Comparison of ENCODE assay signal across 8 mouse cellular contexts in the genomic region with DNA sequence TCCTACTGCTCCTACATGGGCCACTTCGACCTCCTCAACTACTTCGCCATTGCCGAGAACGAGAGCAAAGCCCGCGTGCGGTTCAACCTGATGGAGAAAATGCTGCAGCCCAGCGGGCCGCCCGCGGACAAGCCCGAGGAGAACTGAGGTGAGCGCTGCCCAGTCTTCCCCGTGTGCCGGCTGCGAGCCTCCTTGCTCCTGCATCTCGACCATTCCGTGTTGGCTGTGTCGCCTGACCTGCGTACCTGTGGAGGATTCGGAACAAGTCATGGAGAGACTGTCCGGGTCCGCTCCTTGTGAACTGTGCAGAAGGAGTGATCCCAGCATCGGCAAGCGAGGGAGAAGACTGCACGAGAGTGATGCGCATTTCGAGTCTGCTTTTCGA. TPM values are rescaled to one million over a fixed set of nuclear protein-coding genes. Genes with fewer than 3 reads are reported as not detected.
A peak's percentile ranks its signal among the peaks of the same experiment; 100 is the strongest.
DNase-seq lines count a peak whose midpoint lies in the region; ATAC-seq and TF ChIP-seq lines count a peak whose summit lies in the region.

No protein-coding gene starts in this region.

- H3K4me3 ChIP-seq in cerebellum, adult 2 months (replicated peaks; ENCODE audit: insufficient read depth, low read depth, low read length) = peak overlapping the region; percentile 88
- H3K4me3 ChIP-seq in testis, adult 2 months (ENCODE audit: control insufficient read depth, low read depth, low read length) = peak overlapping the region; percentile 97
- H3K4me3 ChIP-seq in liver, embryonic 11.5 days (ENCODE audit: low read depth, low read length) = peak overlapping the region; percentile 78
- H3K4me3 ChIP-seq in stomach, embryonic 16.5 days (replicated peaks; ENCODE audit: low read length) = peak overlapping the region; percentile 93

- TF ChIP-seq CTCF in cerebellum, adult 2 months (IDR thresholded peaks at IDR 0.05; ENCODE audit: borderline replicate concordance, insufficient read depth, low read depth, low read length) = no peak
- TF ChIP-seq CTCF in testis, adult 2 months (IDR thresholded peaks at IDR 0.05; ENCODE audit: control insufficient read depth, insufficient read depth, insufficient replicate concordance, low read depth, low read length) = no peak

- WGBS in cerebellum, adult 2 months = 2% methylated on average over 29 of the region's 29 CpGs
- WGBS in liver, embryonic 11.5 days = under 1% methylated on average over 29 of the region's 29 CpGs
- whole genome bisulfite sequencing in stomach, embryonic 16.5 days = 1% methylated on average over 29 of the region's 29 CpGs

- H3K9ac ChIP-seq in liver, embryonic 11.5 days (ENCODE audit: low read depth, low read length) = peak overlapping the region; percentile 65
- peak overlapping the region; percentile 89 for H3K9ac ChIP-seq in stomach, embryonic 16.5 days (ENCODE audit: low read length)

- TF ChIP-seq POLR2A in cerebellum, adult 2 months (IDR thresholded peaks at IDR 0.05; ENCODE audit: borderline replicate concordance, insufficient read depth, low read length) = no peak
- TF ChIP-seq POLR2A in testis, adult 2 months (IDR thresholded peaks at IDR 0.05; ENCODE audit: control insufficient read depth, low read depth, low read length) = no peak

- peak overlapping the region; percentile 74 for H3K4me2 ChIP-seq in liver, embryonic 11.5 days
- H3K4me2 ChIP-seq in stomach, embryonic 16.5 days (ENCODE audit: low read depth, low read length) = peak overlapping the region; percentile 85

- DNase-seq in cerebellum, adult 2 months = no peak
- DNase-seq in cerebellum, adult 9-11 months = no peak
- no peak for DNase-seq in testis, postnatal 14 days (ENCODE audit: low spot score)
- no peak for DNase-seq in liver, embryonic 11.5 days (ENCODE audit: low spot score)
- DNase-seq in spleen, adult 18-20 months = no peak
- no peak for DNase-seq in spleen, adult 12 weeks (ENCODE audit: low spot score)

- peaks cover 3% of the 10 kb centered on the region; the same call in 1 of the 2 replicates for H3K4me1 ChIP-seq in cerebellum, adult 2 months (ENCODE audit: control insufficient read depth, insufficient read depth, low read length)
- H3K4me1 ChIP-seq in testis, adult 2 months (ENCODE audit: control insufficient read depth, insufficient read depth, low read length) = peaks cover 2% of the 10 kb centered on the region
- H3K4me1 ChIP-seq in liver, embryonic 11.5 days (replicated peaks; ENCODE audit: control insufficient read depth, insufficient read depth, low read length) = peaks cover 8% of the 10 kb centered on the region
- peaks cover 12% of the 10 kb centered on the region for H3K4me1 ChIP-seq in stomach, embryonic 16.5 days (ENCODE audit: control insufficient read depth, insufficient read depth, low read length)

- H3K36me3 ChIP-seq in testis, adult 2 months (ENCODE audit: control insufficient read depth, insufficient read depth, low read length) = no peaks in the 10 kb centered on the region
- H3K36me3 ChIP-seq in liver, embryonic 11.5 days (ENCODE audit: control insufficient read depth, insufficient read depth, low read length) = no peaks in the 10 kb centered on the region
- H3K36me3 ChIP-seq in stomach, embryonic 16.5 days (ENCODE audit: control insufficient read depth, insufficient read depth, low read length) = no peaks in the 10 kb centered on the region

- no peaks in the 10 kb centered on the region for H3K27me3 ChIP-seq in cerebellum, adult 2 months (ENCODE audit: control insufficient read depth, insufficient read depth, low read length)
- no peaks in the 10 kb centered on the region for H3K27me3 ChIP-seq in testis, adult 2 months (ENCODE audit: control insufficient read depth, insufficient read depth, low read length)
- no peaks in the 10 kb centered on the region for H3K27me3 ChIP-seq in liver, embryonic 11.5 days (replicated peaks; ENCODE audit: control insufficient read depth, insufficient read depth, low read length)
- no peaks in the 10 kb centered on the region for H3K27me3 ChIP-seq in stomach, embryonic 16.5 days (ENCODE audit: control insufficient read depth, insufficient read depth, low read length)

- ATAC-seq in liver, embryonic 11.5 days (replicated peaks; ENCODE audit: low FRiP score) = peak; percentile 37; the same call in 1 of the 2 replicates
- no peak for ATAC-seq in stomach, embryonic 16.5 days (ENCODE audit: insufficient read depth, low FRiP score)

- H3K27ac ChIP-seq in cerebellum, adult 2 months (ENCODE audit: insufficient read depth, low read length) = no peak overlapping the region
- peak overlapping the region; percentile 73 for H3K27ac ChIP-seq in testis, adult 2 months (ENCODE audit: control insufficient read depth, insufficient read depth, low read depth, low read length)
- no peak overlapping the region for H3K27ac ChIP-seq in liver, embryonic 11.5 days (ENCODE audit: low read depth, low read length)
- H3K27ac ChIP-seq in stomach, embryonic 16.5 days (ENCODE audit: low read length) = peak overlapping the region; percentile 56

- no peaks in the 10 kb centered on the region for H3K9me3 ChIP-seq in liver, embryonic 11.5 days (ENCODE audit: control insufficient read depth, low read length)
- no peaks in the 10 kb centered on the region for H3K9me3 ChIP-seq in stomach, embryonic 16.5 days (replicated peaks; ENCODE audit: control insufficient read depth, low read length)

RNA-seq across cellular contexts. Expression of gene Sf3b5, which starts 3.6 kb away (rescaled TPM):
- 19.1 and 21.2 TPM in 2 replicates for polyA plus RNA-seq in cerebellum, adult 2 months (2012; rRNA removed)
- polyA plus RNA-seq in testis, adult 2 months (2012; rRNA removed) = 10.5 and 14.1 TPM in 2 replicates
- polyA plus RNA-seq in liver, embryonic 11.5 days (2014; fragmentation: Nextera tagmentation; extraction: Ambion mirVana) = 48.0 and 50.1 TPM in 2 replicates
- 31.3 and 33.4 TPM in 2 replicates for polyA plus RNA-seq in stomach, embryonic 16.5 days (2015; fragmentation: Nextera tagmentation; extraction: Ambion mirVana)

RNA-seq across cellular contexts. Expression of gene Stx11, which starts 44.6 kb away (rescaled TPM):
- 0.10 and 0.11 TPM in 2 replicates for polyA plus RNA-seq in cerebellum, adult 2 months (2012; rRNA removed)
- polyA plus RNA-seq in testis, adult 2 months (2012; rRNA removed) = 0.20 and 0.23 TPM in 2 replicates
- 12.6 and 14.9 TPM in 2 replicates for polyA plus RNA-seq in liver, embryonic 11.5 days (2014; fragmentation: Nextera tagmentation; extraction: Ambion mirVana)
- polyA plus RNA-seq in stomach, embryonic 16.5 days (2015; fragmentation: Nextera tagmentation; extraction: Ambion mirVana) = 7.0 and 9.3 TPM in 2 replicates

RNA-seq across cellular contexts. Expression of gene Plagl1, which starts 51.6 kb away (rescaled TPM):
- polyA plus RNA-seq in cerebellum, adult 2 months (2012; rRNA removed) = 12.7 and 13.6 TPM in 2 replicates
- polyA plus RNA-seq in testis, adult 2 months (2012; rRNA removed) = 4.2 and 4.5 TPM in 2 replicates
- 163 and 165 TPM in 2 replicates for polyA plus RNA-seq in liver, embryonic 11.5 days (2014; fragmentation: Nextera tagmentation; extraction: Ambion mirVana)
- 259 and 283 TPM in 2 replicates for polyA plus RNA-seq in stomach, embryonic 16.5 days (2015; fragmentation: Nextera tagmentation; extraction: Ambion mirVana)

Comparison
In these comparisons a context has a peak if more than half of its experiments do, and no peak if none do; other contexts are left out.
1. H3K27ac ChIP-seq: peak in testis, adult 2 months (single experiment) and stomach, embryonic 16.5 days (single experiment); none in cerebellum, adult 2 months (single experiment) and liver, embryonic 11.5 days (single experiment).
2. RNA of gene Plagl1, which starts 51.6 kb away (polyA plus RNA-seq): 259 to 283 TPM in stomach, embryonic 16.5 days and 163 to 165 TPM in liver, embryonic 11.5 days; 12.7 to 13.6 TPM in cerebellum, adult 2 months and 4.2 to 4.5 TPM in testis, adult 2 months; every median in the first group is over 10 times any median in the second.
3. Peak in every context shown above with its lines, with median percentiles within 50 percentile points of each other: H3K4me3 ChIP-seq.